9 mouse cellular contexts compared by ENCODE assay signal in genomic region chr17:56022131-56022988, GRCm38 (mm10). TPM values are rescaled to one million over a fixed set of nuclear protein-coding genes. Genes with fewer than 3 reads are reported as not detected.
DNase-seq lines count a peak whose midpoint lies in the region; ATAC-seq and TF ChIP-seq lines count a peak whose summit lies in the region.
"Had no signal": no experiment of that assay in that cellular context is flagged by ENCODE, and none has a peak within 500 bp of the region (broad histone marks: within the 10 kb centered on the region; RNA-seq: fewer than 3 reads in every experiment).

No protein-coding gene starts in this region.

- peaks cover 52% of the 10 kb centered on the region for H3K4me1 ChIP-seq in neural tube, embryonic 15.5 days

- H3K9ac ChIP-seq in neural tube, embryonic 15.5 days (replicated peaks): no peak overlapping the region

- peaks cover 28% of the 10 kb centered on the region for H3K36me3 ChIP-seq in neural tube, embryonic 15.5 days

- no peaks in the 10 kb centered on the region for H3K9me3 ChIP-seq in neural tube, embryonic 15.5 days (replicated peaks)

- no peaks in the 10 kb centered on the region for H3K27me3 ChIP-seq in neural tube, embryonic 15.5 days (replicated peaks)

- ATAC-seq in neural tube, embryonic 15.5 days (ENCODE audit: low FRiP score): no peak

- H3K27ac ChIP-seq in gastrocnemius, adult 2 months: peak overlapping the region; percentile 89
- peak overlapping the region; percentile 37; the same call in 1 of the 2 replicates for H3K27ac ChIP-seq in neural tube, embryonic 15.5 days (replicated peaks)

- peak; percentile 24 for DNase-seq in gastrocnemius, adult 2 months
- DNase-seq in gastrocnemius, postnatal 25 days: no peak
- DNase-seq in right cerebral cortex, postnatal 4 days: peak; percentile 7
- DNase-seq in right cerebral cortex, adult 2 months (ENCODE audit: low spot score in 2 of 2): no peak
- DNase-seq in cerebellum, postnatal 10 days: peak; percentile 75 to 79
- no peak for DNase-seq in layer of hippocampus, adult 9-11 months
- DNase-seq in embryo, embryonic 11 days: no peak
- DNase-seq: adrenal gland, postnatal 10 days had no signal

- TF ChIP-seq CTCF in gastrocnemius, adult 2 months (IDR thresholded peaks at IDR 0.05): no peak

- no peak overlapping the region for H3K4me2 ChIP-seq in neural tube, embryonic 15.5 days

- intact Hi-C loops in gastrocnemius, adult 2 months (cut with DNase I): no loop called here

- no peak overlapping the region for H3K4me3 ChIP-seq in gastrocnemius, adult 2 months
- H3K4me3 ChIP-seq in neural tube, embryonic 15.5 days (replicated peaks): no peak overlapping the region

- 50% methylated on average over 2 of the region's 2 CpGs for WGBS in neural tube, embryonic 15.5 days

RNA-seq across cellular contexts. Expression of gene Sh3gl1, which starts 14.1 kb away (rescaled TPM):
- 1 to 10 TPM; 8.7 to 9.5 TPM for total RNA-seq in gastrocnemius, adult 2 months (2021)
- total RNA-seq in gastrocnemius, postnatal 25 days (2021): 10 to 100 TPM; 10.8 to 12.4 TPM
- 105 and 114 TPM in 2 replicates for polyA plus RNA-seq in neural tube, embryonic 15.5 days (2015; fragmentation: Nextera tagmentation; extraction: Ambion mirVana)

RNA-seq across cellular contexts. Expression of gene Mpnd, which starts 16.8 kb away (rescaled TPM):
- 10 to 100 TPM; 41.2 to 41.6 TPM for total RNA-seq in gastrocnemius, adult 2 months (2021)
- total RNA-seq in gastrocnemius, postnatal 25 days (2021): 10 to 100 TPM; 43.3 to 44.4 TPM
- 121 and 130 TPM in 2 replicates for polyA plus RNA-seq in neural tube, embryonic 15.5 days (2015; fragmentation: Nextera tagmentation; extraction: Ambion mirVana)

RNA-seq across cellular contexts. Expression of gene Stap2, which starts 17.0 kb away (rescaled TPM):
- 1 to 10 TPM; 2.6 to 3.1 TPM for total RNA-seq in gastrocnemius, adult 2 months (2021)
- total RNA-seq in gastrocnemius, postnatal 25 days (2021): 1 to 10 TPM; 2.6 to 4.9 TPM
- 7.3 and 11.5 TPM in 2 replicates for polyA plus RNA-seq in neural tube, embryonic 15.5 days (2015; fragmentation: Nextera tagmentation; extraction: Ambion mirVana)

RNA-seq across cellular contexts. Expression of gene Chaf1a, which starts 17.9 kb away (rescaled TPM):
- under 1 TPM; 0.46 to 0.59 TPM for total RNA-seq in gastrocnemius, adult 2 months (2021)
- total RNA-seq in gastrocnemius, postnatal 25 days (2021): 1 to 10 TPM in 1 of 2 experiments, under 1 TPM in 1; 0.79 to 1.3 TPM
- 4.0 and 10.1 TPM in 2 replicates for polyA plus RNA-seq in neural tube, embryonic 15.5 days (2015; fragmentation: Nextera tagmentation; extraction: Ambion mirVana)

RNA-seq across cellular contexts. Expression of gene Fsd1, which starts 36.1 kb away (rescaled TPM):
- total RNA-seq in gastrocnemius, adult 2 months (2021): not detected
- not detected for total RNA-seq in gastrocnemius, postnatal 25 days (2021)
- polyA plus RNA-seq in neural tube, embryonic 15.5 days (2015; fragmentation: Nextera tagmentation; extraction: Ambion mirVana): 189 and 228 TPM in 2 replicates

Comparison
In these comparisons a context has a peak if more than half of its experiments do, and no peak if none do; other contexts are left out.
1. DNase-seq: peak in gastrocnemius, adult 2 months (single experiment), right cerebral cortex, postnatal 4 days (single experiment) and cerebellum, postnatal 10 days (2 of 2); none in gastrocnemius, postnatal 25 days (single experiment), right cerebral cortex, adult 2 months (0 of 2), layer of hippocampus, adult 9-11 months (single experiment) and embryo, embryonic 11 days (single experiment).